Mouse (Mus musculus): ENCODE results near the gene Blcap. TPM values are rescaled to one million over a fixed set of nuclear protein-coding genes. Genes with fewer than 3 reads are reported as not detected.

The Blcap gene
- total RNA-seq, 1 experiment from 2014 or later = 15.8 TPM

DNA sequence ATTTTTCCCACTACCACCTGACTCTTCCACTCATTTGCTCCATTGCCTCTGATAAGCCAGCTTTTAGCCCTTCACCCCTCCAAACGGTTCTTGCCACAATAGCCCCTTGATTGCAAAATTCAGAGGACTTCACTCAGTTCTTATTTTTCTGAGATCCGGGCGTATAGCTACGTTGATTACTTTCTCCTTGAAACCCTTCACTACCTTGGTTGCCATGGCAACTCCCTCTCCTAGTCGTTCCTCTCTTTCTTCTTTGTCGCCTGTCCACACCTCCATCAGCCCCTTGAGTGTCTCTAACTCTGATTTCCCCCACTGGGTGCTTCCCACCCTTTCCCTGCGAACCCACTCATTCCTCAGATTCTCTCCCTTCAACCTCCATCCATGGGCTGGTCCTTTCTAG, 34.0 kb downstream of the Blcap start:
- no peak for ATAC-seq (replicated peaks in 1 of 2; ENCODE audit: insufficient read depth in 1 of 2, low FRiP score in 2 of 2, low TSS enrichment in 1 of 2, low read depth in 1 of 2, poor library complexity in 2 of 2, severe bottlenecking in 2 of 2)

DNA sequence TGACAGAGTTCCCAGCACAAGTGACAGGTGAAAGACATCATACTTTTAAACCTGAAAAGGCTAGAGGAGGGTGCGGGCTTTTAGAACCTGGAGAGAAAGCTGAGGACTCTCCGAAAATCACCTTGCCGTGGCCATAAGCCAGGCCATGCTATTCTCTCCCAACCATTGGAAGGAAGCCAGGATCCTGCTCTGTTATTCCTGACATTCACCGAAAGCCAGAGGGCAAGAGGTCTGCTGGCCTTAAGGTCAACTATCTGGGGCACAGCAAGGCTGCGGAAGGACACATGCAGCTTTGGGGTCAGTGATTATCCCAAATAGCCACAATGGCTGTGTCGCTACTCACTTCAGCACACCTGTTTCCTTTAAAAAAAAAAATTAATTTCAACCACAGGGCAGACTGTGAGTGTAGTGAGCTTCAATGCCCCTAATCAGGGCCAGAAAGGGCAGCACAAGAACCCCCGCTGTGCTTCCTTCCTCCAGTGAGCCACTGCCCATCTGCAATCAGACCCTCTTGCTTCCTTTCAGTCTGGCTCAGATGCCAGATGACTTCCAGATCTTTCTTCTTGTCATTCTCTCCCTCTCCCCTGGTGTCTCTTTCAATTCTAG, 34.5 kb downstream of the Blcap start:
- no peak for ATAC-seq (replicated peaks in 1 of 2; ENCODE audit: insufficient read depth in 1 of 2, low FRiP score in 2 of 2, low TSS enrichment in 1 of 2, low read depth in 1 of 2, poor library complexity in 2 of 2, severe bottlenecking in 2 of 2)

DNA sequence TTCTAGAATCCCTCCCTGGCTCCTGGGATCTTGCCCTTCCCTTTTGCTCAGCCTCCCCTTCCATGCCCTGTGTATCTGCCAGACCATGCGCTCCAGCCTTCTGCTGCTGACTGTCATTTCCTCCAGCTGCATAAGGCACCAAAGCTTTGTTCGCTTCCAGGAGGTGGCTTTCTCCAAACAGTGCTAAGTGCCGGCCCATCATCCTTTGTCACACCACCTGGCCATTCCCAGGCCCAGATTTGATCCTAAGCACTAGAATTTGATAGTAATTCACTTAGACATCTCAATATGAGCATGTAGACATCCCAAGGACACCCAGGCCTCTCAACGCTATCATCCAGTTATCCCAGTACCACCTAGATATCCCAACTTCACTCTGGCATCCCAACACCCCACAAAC, 36.9 kb downstream of the Blcap start:
- no peak for ATAC-seq (replicated peaks in 1 of 2; ENCODE audit: insufficient read depth in 1 of 2, low FRiP score in 2 of 2, low TSS enrichment in 1 of 2, low read depth in 1 of 2, poor library complexity in 2 of 2, severe bottlenecking in 2 of 2)

DNA sequence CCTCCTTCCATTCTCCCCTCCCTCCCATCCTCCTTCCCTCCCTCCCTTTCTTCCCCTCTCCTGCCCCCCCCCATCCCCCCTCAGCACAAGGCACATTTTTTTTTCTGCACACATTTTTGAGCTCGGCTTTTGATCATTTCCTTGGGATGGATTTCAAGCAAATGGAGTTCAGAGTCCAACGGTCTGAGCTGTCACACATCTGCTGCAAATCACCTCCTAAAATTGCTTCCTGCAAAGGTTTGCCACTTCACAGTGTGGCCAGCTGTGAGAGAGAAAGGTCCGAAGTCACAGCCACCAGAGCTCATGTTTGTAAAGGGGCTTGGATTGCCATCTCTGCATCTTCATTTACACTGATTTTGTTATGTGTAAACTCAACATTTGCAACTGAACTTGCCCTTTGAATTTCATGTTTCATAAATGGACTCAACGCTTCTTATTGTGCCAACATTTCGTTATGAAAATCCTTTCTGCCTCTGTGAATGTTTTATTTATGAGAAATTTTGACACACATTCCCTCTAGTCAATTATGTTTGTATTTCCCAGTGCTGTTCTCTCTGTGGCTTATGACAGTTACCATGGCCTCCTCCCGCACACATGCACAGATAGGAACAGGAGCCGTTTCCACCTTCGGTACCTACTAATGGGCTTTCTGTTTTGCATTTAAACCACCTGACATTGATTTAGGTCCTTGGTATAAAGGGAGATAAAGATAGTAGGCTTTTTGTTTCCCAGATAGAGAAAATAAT, 39.2 kb downstream of the Blcap start:
- ATAC-seq (replicated peaks in 1 of 2; ENCODE audit: insufficient read depth in 1 of 2, low FRiP score in 2 of 2, low TSS enrichment in 1 of 2, low read depth in 1 of 2, poor library complexity in 2 of 2, severe bottlenecking in 2 of 2) = no peak

DNA sequence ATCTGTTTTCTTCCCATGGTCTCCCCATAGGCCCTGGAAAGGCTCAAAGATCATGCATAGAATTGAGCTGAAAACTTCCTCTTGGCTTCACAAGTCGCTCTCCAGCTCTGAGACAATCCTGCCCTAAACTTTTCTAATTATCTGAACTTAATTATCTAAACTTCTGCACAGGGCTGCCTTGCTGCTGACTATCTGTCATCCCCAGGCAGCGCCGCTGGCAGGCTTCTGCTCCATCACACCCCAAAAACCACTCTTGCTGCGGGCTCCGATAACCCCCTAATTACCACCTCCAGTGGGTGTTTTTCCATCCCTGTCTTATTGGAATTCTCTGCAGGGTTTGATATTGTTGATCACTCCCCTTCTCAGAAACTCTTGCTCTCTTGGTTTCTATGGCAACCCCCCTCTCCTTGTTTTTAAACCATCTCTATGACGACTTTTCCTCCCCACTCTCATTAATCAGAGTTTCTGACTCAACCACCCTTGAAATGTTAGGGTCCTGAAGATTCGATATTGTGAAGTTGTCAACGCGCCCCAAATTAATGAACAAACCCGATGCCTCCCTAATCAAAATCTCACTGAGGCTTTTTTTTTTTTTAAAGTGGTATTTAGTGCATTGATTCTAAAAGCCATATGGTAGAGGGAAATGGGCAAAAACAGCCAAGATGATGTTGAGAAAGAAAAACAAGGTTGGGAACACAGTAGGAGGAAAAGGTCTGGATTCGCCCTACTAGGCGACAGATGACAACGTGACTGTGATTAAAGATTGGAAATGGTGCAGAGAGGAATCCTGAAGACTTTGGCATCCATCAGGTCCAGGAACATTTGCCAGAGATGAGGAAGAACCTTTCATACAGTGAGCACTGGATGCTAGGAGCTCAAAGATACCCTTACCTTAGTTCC, 40.8 kb downstream of the Blcap start:
- ATAC-seq (replicated peaks in 1 of 2; ENCODE audit: insufficient read depth in 1 of 2, low FRiP score in 2 of 2, low TSS enrichment in 1 of 2, low read depth in 1 of 2, poor library complexity in 2 of 2, severe bottlenecking in 2 of 2) = no peak

DNA sequence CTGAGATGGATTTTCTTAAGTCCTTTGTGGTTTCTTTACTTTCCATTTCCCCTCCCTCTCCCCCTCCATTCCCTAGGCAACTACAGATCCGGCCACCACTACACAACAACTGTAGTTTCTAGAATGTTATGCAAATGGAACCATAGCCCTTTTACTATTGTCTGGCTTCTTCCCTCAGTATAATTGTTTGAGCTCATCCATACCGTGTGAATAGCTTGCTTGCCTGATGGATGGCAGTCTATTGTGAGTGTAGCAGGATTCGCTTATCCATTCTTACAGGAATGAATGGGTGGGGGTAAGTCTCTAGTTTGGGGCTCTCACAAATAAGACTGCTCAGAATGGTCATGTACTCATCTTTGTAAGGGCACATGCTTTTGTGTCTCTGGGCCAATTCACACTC, 48.5 kb downstream of the Blcap start:
- ATAC-seq (replicated peaks in 1 of 2; ENCODE audit: insufficient read depth in 1 of 2, low FRiP score in 2 of 2, low TSS enrichment in 1 of 2, low read depth in 1 of 2, poor library complexity in 2 of 2, severe bottlenecking in 2 of 2) = no peak

DNA sequence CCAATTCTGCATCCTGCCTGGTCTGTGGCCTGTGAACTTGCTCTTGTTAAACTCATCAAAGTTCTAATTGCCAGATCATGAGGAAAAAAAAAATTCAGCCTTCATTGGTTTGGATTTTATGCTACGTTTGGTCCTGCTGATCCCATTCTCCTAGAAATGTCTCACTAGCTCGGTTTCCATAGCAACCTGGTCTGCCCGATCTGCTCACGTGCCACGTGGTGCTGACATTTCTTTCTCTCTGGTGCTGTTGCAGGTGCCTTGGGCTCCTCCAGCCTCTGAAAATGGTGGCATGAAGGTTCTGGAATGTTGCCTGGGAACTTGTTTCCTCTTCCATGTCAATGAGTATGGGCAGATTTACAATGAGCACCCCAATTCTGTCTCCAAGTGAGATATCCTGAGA, 50.6 kb downstream of the Blcap start:
- ATAC-seq (replicated peaks in 1 of 2; ENCODE audit: insufficient read depth in 1 of 2, low FRiP score in 2 of 2, low TSS enrichment in 1 of 2, low read depth in 1 of 2, poor library complexity in 2 of 2, severe bottlenecking in 2 of 2) = no peak

DNA sequence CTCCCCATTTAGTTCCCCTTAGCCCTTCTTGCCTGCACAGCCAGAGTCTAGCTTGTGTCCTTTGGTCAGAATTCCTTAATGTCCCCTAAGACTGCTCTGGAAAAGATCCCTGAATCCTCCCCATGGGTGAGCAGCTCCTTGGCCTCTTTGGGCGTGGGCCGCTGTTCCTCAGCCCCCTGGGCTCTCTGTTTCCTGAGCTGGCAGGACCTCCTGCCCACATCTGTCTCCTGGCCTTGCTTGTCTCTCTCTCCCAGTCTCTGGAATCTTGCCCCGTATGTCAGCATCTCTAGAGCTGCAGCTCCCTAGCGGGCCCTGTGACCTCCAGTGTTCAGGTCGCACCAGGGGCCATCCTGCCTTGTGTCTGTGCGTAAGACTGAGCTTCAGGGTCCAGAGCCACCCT, 51.6 kb downstream of the Blcap start:
- ATAC-seq (replicated peaks in 1 of 2; ENCODE audit: insufficient read depth in 1 of 2, low FRiP score in 2 of 2, low TSS enrichment in 1 of 2, low read depth in 1 of 2, poor library complexity in 2 of 2, severe bottlenecking in 2 of 2) = no peak

DNA sequence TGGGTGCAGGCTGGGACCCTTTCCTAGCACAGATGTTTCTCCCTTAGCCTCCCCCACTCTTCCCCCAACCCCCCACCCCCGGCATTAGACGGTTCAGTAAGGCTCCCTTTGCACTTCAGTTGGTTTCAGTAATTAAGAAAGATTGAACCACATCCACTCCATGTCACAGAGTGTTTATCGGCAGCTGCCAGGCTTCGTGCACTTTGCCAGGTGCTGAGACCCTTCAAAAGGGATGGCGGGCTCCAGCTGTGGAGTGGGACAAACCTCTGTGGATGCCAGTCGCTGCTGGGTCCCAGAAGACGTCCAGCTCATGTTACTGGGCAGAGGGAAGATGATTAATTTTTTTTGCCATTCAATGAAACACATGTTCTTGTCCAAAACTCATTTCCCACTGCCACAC, 52.6 kb downstream of the Blcap start:
- no peak for ATAC-seq (replicated peaks in 1 of 2; ENCODE audit: insufficient read depth in 1 of 2, low FRiP score in 2 of 2, low TSS enrichment in 1 of 2, low read depth in 1 of 2, poor library complexity in 2 of 2, severe bottlenecking in 2 of 2)

DNA sequence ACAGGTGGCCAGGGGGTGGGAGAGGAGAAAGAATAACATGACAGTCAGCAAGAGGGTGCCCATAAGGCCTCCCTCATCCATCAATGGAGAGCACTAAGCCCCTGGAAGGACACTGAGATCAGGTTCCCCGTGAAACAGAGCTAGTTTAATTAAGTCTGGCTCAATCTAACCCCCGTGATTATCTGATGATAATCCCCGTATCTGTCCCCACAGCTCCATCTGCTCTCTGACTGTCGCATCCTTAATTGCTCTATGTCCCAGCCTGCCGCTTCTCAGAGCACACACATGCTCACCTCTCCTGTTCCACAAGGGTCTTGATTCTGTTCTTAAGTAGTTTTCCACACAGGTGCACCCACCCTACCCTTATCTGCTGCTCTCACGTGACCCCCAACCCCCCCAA, 53.5 kb downstream of the Blcap start:
- no peak for ATAC-seq (replicated peaks in 1 of 2; ENCODE audit: insufficient read depth in 1 of 2, low FRiP score in 2 of 2, low TSS enrichment in 1 of 2, low read depth in 1 of 2, poor library complexity in 2 of 2, severe bottlenecking in 2 of 2)

DNA sequence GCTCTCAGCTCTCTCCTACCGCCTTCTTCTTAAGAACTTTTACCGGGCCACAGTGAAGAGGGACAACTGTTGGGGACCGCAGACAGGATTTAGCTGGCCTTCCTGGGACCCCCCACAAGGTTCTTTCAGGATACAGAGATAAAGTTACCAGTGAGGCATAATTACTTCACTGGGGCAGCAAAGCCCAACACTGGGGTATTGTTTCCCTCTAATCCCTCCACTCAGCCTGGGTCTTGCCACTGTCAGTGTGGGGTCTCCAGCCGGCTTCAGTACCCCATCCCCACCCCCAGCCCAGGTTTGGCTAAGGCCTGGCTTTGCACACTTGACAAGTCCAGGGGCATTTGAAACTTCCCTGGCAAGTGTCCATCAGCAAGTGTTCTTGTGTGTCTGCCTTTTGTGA, 56.7 kb downstream of the Blcap start:
- ATAC-seq (replicated peaks in 1 of 2; ENCODE audit: insufficient read depth in 1 of 2, low FRiP score in 2 of 2, low TSS enrichment in 1 of 2, low read depth in 1 of 2, poor library complexity in 2 of 2, severe bottlenecking in 2 of 2) = no peak

DNA sequence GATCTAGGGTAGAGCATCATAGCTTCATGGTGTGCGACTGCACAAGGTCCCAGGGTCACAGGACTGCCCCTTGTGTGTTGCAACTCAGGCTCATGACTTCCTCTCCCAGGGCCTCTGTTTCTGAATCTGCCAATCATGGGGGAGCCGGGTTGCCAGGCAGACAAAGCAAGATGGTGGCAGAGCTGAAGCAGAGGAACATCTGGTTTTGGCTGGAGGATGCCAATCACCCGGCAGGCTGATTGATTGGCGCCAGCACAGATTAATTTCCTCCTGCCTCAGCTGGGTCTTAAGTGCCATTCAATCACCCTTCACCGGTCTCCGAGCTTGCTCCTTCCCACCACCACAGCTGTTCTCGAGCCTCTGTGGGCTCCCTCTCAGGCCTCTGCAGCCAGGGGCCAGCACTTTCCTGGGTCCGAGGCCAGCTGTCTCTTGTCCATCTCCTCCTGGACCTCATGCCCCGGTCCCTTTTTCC, 57.3 kb downstream of the Blcap start:
- no peak for ATAC-seq (replicated peaks in 1 of 2; ENCODE audit: insufficient read depth in 1 of 2, low FRiP score in 2 of 2, low TSS enrichment in 1 of 2, low read depth in 1 of 2, poor library complexity in 2 of 2, severe bottlenecking in 2 of 2)

DNA sequence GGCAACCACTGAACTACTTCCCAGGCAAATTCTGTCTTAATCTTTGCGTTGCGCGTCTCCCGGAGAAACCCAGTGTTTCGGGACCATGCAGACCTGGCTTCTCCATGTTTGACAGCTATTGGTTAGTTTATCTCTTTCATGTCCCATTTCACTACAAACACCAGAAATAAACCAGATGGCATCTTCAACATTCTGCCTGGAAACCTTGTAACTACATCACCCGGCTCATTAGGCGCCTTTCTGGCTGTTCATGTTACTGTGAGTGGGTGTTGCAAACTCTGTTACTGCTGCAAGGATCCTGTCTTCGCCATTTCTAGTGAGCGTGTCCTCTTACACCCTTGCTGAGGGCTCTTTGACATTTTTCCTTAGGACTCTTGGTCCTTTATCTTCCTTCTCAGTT, 58.2 kb downstream of the Blcap start:
- ATAC-seq (replicated peaks in 1 of 2; ENCODE audit: insufficient read depth in 1 of 2, low FRiP score in 2 of 2, low TSS enrichment in 1 of 2, low read depth in 1 of 2, poor library complexity in 2 of 2, severe bottlenecking in 2 of 2) = no peak

DNA sequence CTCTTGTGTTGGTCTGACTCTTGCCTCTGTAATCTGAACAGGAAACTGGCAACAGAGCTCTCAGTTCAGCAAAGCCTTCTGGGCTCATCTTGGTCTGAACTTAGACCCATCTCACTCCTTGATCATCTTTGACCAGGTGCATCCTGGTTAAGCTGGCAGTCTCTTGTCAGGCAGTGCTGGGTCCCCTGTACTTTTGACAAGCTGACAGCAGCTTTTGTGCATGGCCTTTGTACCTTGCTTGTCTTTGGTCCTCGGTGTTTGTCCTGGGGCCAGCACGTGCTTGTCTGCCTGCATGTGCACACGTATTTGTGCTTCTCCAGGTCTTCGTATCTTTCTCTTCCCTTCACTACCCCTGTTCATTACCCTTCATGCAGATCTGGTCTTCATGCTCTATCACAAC, 61.0 kb downstream of the Blcap start:
- ATAC-seq (replicated peaks in 1 of 2; ENCODE audit: insufficient read depth in 1 of 2, low FRiP score in 2 of 2, low TSS enrichment in 1 of 2, low read depth in 1 of 2, poor library complexity in 2 of 2, severe bottlenecking in 2 of 2) = no peak

DNA sequence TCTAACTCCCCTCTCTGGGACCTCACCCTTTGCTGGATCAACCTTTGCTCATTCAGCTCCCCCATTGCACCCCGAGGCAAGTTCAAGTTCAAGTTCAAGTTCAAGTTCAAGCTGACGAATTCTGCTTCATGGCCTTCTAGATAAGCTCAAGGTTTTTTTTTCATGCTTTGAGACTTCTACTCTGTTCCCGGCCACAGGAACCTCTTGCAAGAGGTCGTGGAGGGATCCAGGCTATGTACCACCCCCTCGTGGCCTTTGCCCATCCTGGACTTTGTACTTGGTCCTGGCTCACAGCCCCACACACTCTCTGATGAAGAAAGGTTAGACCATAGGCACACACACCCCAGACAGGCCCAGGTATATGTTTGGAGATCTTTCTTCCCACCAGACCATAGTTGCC, 61.9 kb downstream of the Blcap start:
- no peak for ATAC-seq (replicated peaks in 1 of 2; ENCODE audit: insufficient read depth in 1 of 2, low FRiP score in 2 of 2, low TSS enrichment in 1 of 2, low read depth in 1 of 2, poor library complexity in 2 of 2, severe bottlenecking in 2 of 2)

DNA sequence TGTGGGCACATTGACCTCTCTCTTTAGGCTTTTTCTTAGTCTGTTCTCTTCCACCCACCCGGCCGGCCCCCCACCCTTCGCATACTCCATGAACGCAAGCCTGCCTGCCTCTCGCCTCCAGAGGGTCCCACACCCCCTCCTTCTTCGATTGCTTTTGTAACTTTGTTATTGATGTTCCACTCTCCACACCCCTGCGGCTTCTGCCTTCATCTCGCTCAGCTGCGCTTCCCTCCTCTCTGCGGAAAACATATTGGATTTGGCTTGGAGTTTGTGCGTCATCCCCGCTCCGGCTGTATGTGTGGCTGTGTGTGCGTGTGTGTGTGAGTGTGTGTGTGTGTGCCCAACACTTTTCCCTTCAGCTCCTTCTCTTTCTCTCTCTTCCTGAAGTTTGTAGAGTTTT, 64.3 kb downstream of the Blcap start:
- ATAC-seq (replicated peaks in 1 of 2; ENCODE audit: insufficient read depth in 1 of 2, low FRiP score in 2 of 2, low TSS enrichment in 1 of 2, low read depth in 1 of 2, poor library complexity in 2 of 2, severe bottlenecking in 2 of 2) = no peak

Measured in hematopoietic stem cell, adult 5-6 weeks (primary cell).